Mouse (Mus musculus) intestine, embryonic 15.5 days (tissue): Measurements from ENCODE around the gene Dnajb12. TPM values are rescaled to one million over a fixed set of nuclear protein-coding genes. Genes with fewer than 3 reads are reported as not detected.

Source experiments
- ATAC-seq: fragments of 200-750 bp; cut with Nextera tagmentation; 2 replicates; pipeline ENCODE4 v1.8.0; 2017; ENCODE audit warnings: moderate TSS enrichment, moderate library complexity
- H3K27ac ChIP-seq: fragments of 300-500 bp; sonication (generic); 2 replicates; pipeline ENCODE4 v1.5.1; 2015; ENCODE audit warnings: mild to moderate bottlenecking, inconsistent platforms
- H3K27me3 ChIP-seq: fragments of 300-500 bp; sonication (generic); replicated peaks from 2 replicates; pipeline ENCODE4 v1.6.1; 2015; ENCODE audit warnings: inconsistent platforms
- H3K36me3 ChIP-seq: fragments of 300-500 bp; sonication (generic); 2 replicates; pipeline ENCODE4 v1.6.1; 2015; ENCODE audit warnings: inconsistent platforms
- H3K4me1 ChIP-seq: fragments of 300-500 bp; sonication (generic); replicated peaks from 2 replicates; pipeline ENCODE4 v1.6.1; 2015; ENCODE audit warnings: inconsistent platforms
- H3K4me2 ChIP-seq: fragments of 300-500 bp; sonication (generic); replicated peaks from 2 replicates; pipeline ENCODE4 v1.6.1; 2015; ENCODE audit warnings: mild to moderate bottlenecking, inconsistent platforms
- H3K4me3 ChIP-seq: fragments of 300-500 bp; sonication (generic); replicated peaks from 2 replicates; pipeline ENCODE4 v1.5.1; 2015; ENCODE audit warnings: inconsistent platforms
- H3K9ac ChIP-seq: fragments of 300-500 bp; sonication (generic); 2 replicates; pipeline ENCODE4 v1.6.1; 2015; ENCODE audit warnings: inconsistent platforms
- H3K9me3 ChIP-seq: fragments of 300-500 bp; sonication (generic); 2 replicates; pipeline ENCODE4 v1.6.1; 2016; ENCODE audit warnings: inconsistent platforms
- WGBS: fragments of 180-500 bp; shearing (Covaris S2); methylation state at CpG from one replicate; pipeline ENCODE4 v1.1.7; 2015; 5-methylcytosine and 5-hydroxymethylcytosine counted together
- polyA plus RNA-seq: library from polyadenylated mRNA; unstranded; fragments of >200 nt; fragmentation: Nextera tagmentation; extraction: Ambion mirVana; gene quantifications from 2 replicates; pipeline ENCODE4 v1.2.1, GENCODE M21; 2015

Gene Dnajb12
- polyA plus RNA-seq, result 24.5 and 25.2 TPM in 2 replicates

DNA sequence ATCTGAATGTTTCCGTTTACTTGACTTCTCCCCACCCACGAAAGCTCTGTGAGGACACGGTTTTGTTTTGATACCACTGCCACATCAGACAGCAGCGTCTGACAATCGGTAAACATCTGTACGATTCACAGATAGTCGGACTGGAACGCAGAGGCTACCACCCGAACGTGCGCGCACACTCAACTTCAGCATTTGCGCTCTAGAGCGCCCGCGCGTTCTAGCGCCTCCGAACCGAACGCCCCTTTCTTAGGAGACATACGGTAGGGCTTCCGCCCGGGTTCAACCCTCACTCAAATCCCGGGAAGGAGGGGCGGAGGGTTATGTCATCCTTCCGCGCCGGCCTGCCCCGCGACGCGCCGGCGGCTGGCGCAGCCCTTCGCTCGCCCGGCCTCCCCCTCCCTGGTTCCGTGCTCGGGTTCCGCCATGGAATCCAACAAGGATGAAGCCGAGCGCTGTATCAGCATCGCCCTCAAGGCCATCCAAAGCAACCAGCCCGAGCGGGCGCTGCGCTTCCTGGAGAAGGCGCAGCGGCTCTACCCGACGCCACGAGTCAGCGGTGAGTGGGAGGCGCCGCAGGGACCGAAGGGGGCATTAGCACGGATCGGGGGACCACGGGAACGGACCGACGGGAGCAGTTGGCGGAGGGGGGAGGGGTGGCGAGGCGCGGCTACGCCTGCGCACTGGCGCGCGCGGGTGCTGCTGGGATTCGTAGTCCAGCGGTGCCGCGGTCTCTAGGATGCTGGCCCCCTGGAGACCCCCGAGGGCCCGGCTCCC is at the start of gene Dnajb12:
Dnajb12 (plus strand) TSS at position 302 of the 774 bp plus-strand sequence.
- H3K4me3 ChIP-seq, result peak within 1 kb of the TSS; percentile 72
- H3K27ac ChIP-seq, result peak within 1 kb of the TSS; percentile 100
- peak; percentile 93 for ATAC-seq
- H3K9ac ChIP-seq, result peak within 1 kb of the TSS; percentile 93
- peaks cover 11% of the 10 kb centered on the region for H3K4me1 ChIP-seq
- H3K27me3 ChIP-seq, result no peaks in the 10 kb centered on the region
- no peaks in the 10 kb centered on the region for H3K9me3 ChIP-seq
- H3K4me2 ChIP-seq, result peak within 1 kb of the TSS; percentile 79
- under 1% methylated on average over 78 of the region's 80 CpGs for WGBS
- H3K36me3 ChIP-seq, result no peaks in the 10 kb centered on the region

- H3K27me3 ChIP-seq, result no peaks in the 10 kb centered on the region
- no peak overlapping the region for H3K9ac ChIP-seq
- H3K9me3 ChIP-seq, result no peaks in the 10 kb centered on the region
- 96% methylated on average over 6 of the region's 6 CpGs for WGBS
- H3K4me3 ChIP-seq, result no peak overlapping the region
- H3K4me2 ChIP-seq, result no peak overlapping the region
- no peaks in the 10 kb centered on the region for H3K4me1 ChIP-seq
- H3K27ac ChIP-seq, result no peak overlapping the region
- peaks cover 19% of the 10 kb centered on the region for H3K36me3 ChIP-seq
- no peak for ATAC-seq
Measured at GRCm38 (mm10) chr10:59829886-59830285, 49.5 kb upstream of the Dnajb12 start.

GRCm38 (mm10) chr10:59831950-59832349 is 47.4 kb upstream of the Dnajb12 start:
- 65% methylated on average over 7 of the region's 7 CpGs for WGBS
- H3K4me2 ChIP-seq, result no peak overlapping the region
- no peaks in the 10 kb centered on the region for H3K4me1 ChIP-seq
- H3K27ac ChIP-seq, result no peak overlapping the region
- H3K27me3 ChIP-seq, result no peaks in the 10 kb centered on the region
- H3K36me3 ChIP-seq, result peaks cover 19% of the 10 kb centered on the region
- H3K9me3 ChIP-seq, result no peaks in the 10 kb centered on the region
- no peak overlapping the region for H3K9ac ChIP-seq
- no peak for ATAC-seq
- no peak overlapping the region for H3K4me3 ChIP-seq

- Histone ChIP-seq H3K9me3 (no peaks in the 10 kb centered on the region), H3K9ac (no peak overlapping the region), H3K27ac (no peak overlapping the region), H3K36me3 (0 out of 2 replicates have a peak, but pooled peaks cover 3% of the 10 kb centered on the region), H3K4me2 (no peak overlapping the region), H3K27me3 (no peaks in the 10 kb centered on the region), H3K4me3 (no peak overlapping the region), H3K4me1 (peaks cover 3% of the 10 kb centered on the region; the same call in 1 of the 2 replicates)
- 75% methylated on average over 14 of the region's 14 CpGs for WGBS
- no peak for ATAC-seq
Measured at GRCm38 (mm10) chr10:59835301-59836155, 43.8 kb upstream of the Dnajb12 start.

DNA sequence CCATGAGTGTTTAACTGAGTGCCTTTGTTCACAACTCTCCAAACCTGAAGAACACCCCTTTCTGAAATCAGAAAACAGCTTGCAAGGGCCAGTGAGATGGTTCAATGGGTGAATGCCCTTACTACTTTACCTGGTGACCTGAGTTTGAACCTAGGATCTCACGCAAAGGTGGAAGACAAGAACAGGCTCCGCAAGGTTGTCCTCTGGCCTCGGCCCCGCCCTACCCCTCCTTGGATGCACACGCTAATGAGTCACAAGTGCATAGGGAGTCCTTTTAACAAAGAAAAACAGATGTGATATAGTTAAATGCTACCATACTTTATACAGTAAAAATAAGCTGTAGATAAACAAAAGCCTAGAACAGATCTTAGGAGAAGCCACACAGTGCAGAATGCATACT is 41.9 kb upstream of the Dnajb12 start:
- H3K4me1 ChIP-seq, result peaks cover 3% of the 10 kb centered on the region; the same call in 1 of the 2 replicates
- H3K27me3 ChIP-seq, result no peaks in the 10 kb centered on the region
- 75% methylated on average over 5 of the region's 5 CpGs for WGBS
- no peaks in the 10 kb centered on the region for H3K9me3 ChIP-seq
- no peak overlapping the region for H3K9ac ChIP-seq
- H3K27ac ChIP-seq, result no peak overlapping the region
- no peaks in the 10 kb centered on the region for H3K36me3 ChIP-seq
- H3K4me3 ChIP-seq, result no peak overlapping the region
- no peak overlapping the region for H3K4me2 ChIP-seq
- peak; percentile 66 for ATAC-seq

DNA sequence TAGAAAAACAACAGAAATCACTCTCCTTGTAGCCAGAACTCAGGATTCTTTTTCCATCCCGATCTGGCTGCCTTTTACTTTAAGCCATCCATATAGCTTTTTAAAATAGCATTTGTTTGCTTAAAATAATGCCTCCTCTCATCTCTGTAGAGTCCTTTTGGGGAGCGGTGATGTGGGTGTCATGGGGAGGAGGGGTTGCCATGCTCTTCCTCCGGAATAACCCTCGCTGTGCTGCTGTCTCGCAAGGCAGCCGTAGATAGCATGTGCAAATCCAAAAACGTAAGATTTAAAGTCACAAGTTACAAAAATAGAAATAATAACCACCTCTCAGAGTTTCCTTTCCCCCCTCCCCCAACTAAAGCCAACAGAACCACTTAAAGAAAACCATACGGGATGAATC is 37.9 kb upstream of the Dnajb12 start:
- peaks cover 3% of the 10 kb centered on the region; the same call in 1 of the 2 replicates for H3K4me1 ChIP-seq
- H3K27me3 ChIP-seq, result no peaks in the 10 kb centered on the region
- no peak overlapping the region for H3K27ac ChIP-seq
- WGBS, result 92% methylated on average over 8 of the region's 8 CpGs
- ATAC-seq, result no peak
- no peak overlapping the region for H3K9ac ChIP-seq
- no peak overlapping the region for H3K4me2 ChIP-seq
- H3K36me3 ChIP-seq, result no peaks in the 10 kb centered on the region
- no peaks in the 10 kb centered on the region for H3K9me3 ChIP-seq
- no peak overlapping the region for H3K4me3 ChIP-seq

- Histone ChIP-seq H3K4me1 (no peaks in the 10 kb centered on the region), H3K36me3 (no peaks in the 10 kb centered on the region), H3K4me2 (no peak overlapping the region), H3K9me3 (no peaks in the 10 kb centered on the region), H3K27ac (no peak overlapping the region), H3K9ac (no peak overlapping the region), H3K4me3 (no peak overlapping the region), H3K27me3 (no peaks in the 10 kb centered on the region)
- 44% methylated on average over 5 of the region's 5 CpGs for WGBS
- no peak for ATAC-seq
Measured at GRCm38 (mm10) chr10:59843125-59843524, 36.2 kb upstream of the Dnajb12 start.

DNA sequence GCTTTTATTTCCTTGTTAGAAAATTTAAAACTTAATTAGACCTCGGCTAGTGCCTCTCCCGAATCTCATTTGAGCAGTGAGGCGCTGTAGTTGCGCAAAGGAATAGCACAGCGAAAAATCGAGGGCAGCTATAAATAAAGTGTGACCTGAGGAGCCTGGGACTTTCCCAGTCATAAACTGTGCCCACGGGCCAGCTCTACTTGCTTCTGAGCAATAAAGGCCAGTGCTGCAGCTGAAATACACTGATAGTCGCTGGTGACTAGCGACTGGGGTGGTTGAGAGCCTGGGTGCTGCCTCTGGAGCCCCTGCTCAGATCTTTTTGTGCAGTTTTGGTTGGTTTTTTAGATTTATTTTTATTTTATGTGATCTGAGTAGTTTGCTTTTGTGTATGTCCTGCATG is 34.7 kb upstream of the Dnajb12 start:
- Histone ChIP-seq H3K9me3 (no peaks in the 10 kb centered on the region), H3K36me3 (no peaks in the 10 kb centered on the region), H3K27ac (no peak overlapping the region), H3K9ac (no peak overlapping the region), H3K4me3 (no peak overlapping the region), H3K27me3 (no peaks in the 10 kb centered on the region), H3K4me1 (no peaks in the 10 kb centered on the region), H3K4me2 (no peak overlapping the region)
- 49% methylated on average over 9 of the region's 9 CpGs for WGBS
- peak; percentile 52; the same call in 1 of the 2 replicates for ATAC-seq

GRCm38 (mm10) chr10:59846416-59846815 is 32.9 kb upstream of the Dnajb12 start:
- no peak overlapping the region for H3K4me2 ChIP-seq
- no peaks in the 10 kb centered on the region for H3K4me1 ChIP-seq
- 78% methylated on average over 6 of the region's 6 CpGs for WGBS
- H3K27me3 ChIP-seq, result no peaks in the 10 kb centered on the region
- H3K27ac ChIP-seq, result no peak overlapping the region
- no peaks in the 10 kb centered on the region for H3K36me3 ChIP-seq
- H3K9ac ChIP-seq, result no peak overlapping the region
- no peaks in the 10 kb centered on the region for H3K9me3 ChIP-seq
- no peak overlapping the region for H3K4me3 ChIP-seq
- no peak for ATAC-seq

GRCm38 (mm10) chr10:59848079-59848877 is 31.1 kb upstream of the Dnajb12 start:
- H3K9ac ChIP-seq, result no peak overlapping the region
- no peak overlapping the region for H3K4me3 ChIP-seq
- no peak for ATAC-seq

DNA sequence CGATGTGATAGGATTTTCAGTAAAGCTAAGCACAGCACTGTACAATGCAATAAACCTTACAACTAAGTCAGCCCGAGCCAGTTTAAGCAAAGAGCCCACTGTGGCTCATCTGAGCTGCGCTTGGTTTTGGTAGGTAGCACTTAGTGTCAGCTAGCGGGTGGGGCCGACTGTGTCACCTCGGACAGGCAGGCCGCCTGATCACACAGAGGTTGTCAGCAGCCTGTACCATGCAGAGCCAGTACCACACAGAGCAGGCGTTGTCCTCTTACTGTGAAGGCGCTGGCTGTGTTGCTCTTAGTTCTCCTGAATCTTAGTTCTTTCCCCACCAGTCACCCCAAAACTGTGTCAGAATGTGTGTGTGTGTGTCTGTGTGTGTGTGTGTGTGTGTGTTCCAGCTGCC is 30.4 kb upstream of the Dnajb12 start:
- Histone ChIP-seq H3K9me3 (no peaks in the 10 kb centered on the region), H3K4me1 (no peaks in the 10 kb centered on the region), H3K4me2 (no peak overlapping the region), H3K36me3 (no peaks in the 10 kb centered on the region), H3K9ac (no peak overlapping the region), H3K4me3 (no peak overlapping the region), H3K27me3 (no peaks in the 10 kb centered on the region), H3K27ac (no peak overlapping the region)
- no peak for ATAC-seq
- 73% methylated on average over 9 of the region's 9 CpGs for WGBS

More at GRCm38 (mm10) chr10:59848079-59848877, 31.1 kb upstream of the Dnajb12 start:
- Histone ChIP-seq H3K27me3 (no peaks in the 10 kb centered on the region), H3K4me2 (no peak overlapping the region), H3K9me3 (no peaks in the 10 kb centered on the region), H3K27ac (no peak overlapping the region), H3K4me1 (no peaks in the 10 kb centered on the region), H3K36me3 (no peaks in the 10 kb centered on the region)
- WGBS, result 76% methylated on average over 11 of the region's 11 CpGs

DNA sequence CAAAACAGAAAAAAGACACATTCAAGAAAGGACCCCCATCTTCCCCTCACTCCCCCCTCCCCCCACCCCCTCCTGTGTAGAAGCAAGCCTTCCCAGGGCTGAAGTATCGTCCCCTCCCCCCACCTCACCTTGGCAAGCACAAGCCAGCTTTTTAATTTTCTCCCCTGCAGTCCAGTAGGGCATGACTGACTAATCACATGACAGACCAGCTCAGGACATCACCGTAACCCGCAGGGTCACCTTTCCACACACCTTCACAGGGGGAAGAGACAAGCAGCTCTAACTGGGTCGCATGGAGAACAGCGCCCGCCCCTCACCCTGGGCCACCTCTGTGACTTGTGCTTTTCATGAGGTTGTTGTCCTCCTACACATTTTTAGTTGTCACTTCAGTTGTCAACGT is 30.0 kb upstream of the Dnajb12 start:
- H3K27me3 ChIP-seq, result no peaks in the 10 kb centered on the region
- ATAC-seq, result no peak
- no peaks in the 10 kb centered on the region for H3K36me3 ChIP-seq
- whole genome bisulfite sequencing, result 87% methylated on average over 7 of the region's 7 CpGs
- H3K9me3 ChIP-seq, result no peaks in the 10 kb centered on the region
- no peaks in the 10 kb centered on the region for H3K4me1 ChIP-seq
- no peak overlapping the region for H3K27ac ChIP-seq
- H3K9ac ChIP-seq, result no peak overlapping the region
- H3K4me3 ChIP-seq, result no peak overlapping the region
- H3K4me2 ChIP-seq, result no peak overlapping the region
